Mouse (Mus musculus): Measurements from ENCODE around the gene Apbb1.

DNA sequence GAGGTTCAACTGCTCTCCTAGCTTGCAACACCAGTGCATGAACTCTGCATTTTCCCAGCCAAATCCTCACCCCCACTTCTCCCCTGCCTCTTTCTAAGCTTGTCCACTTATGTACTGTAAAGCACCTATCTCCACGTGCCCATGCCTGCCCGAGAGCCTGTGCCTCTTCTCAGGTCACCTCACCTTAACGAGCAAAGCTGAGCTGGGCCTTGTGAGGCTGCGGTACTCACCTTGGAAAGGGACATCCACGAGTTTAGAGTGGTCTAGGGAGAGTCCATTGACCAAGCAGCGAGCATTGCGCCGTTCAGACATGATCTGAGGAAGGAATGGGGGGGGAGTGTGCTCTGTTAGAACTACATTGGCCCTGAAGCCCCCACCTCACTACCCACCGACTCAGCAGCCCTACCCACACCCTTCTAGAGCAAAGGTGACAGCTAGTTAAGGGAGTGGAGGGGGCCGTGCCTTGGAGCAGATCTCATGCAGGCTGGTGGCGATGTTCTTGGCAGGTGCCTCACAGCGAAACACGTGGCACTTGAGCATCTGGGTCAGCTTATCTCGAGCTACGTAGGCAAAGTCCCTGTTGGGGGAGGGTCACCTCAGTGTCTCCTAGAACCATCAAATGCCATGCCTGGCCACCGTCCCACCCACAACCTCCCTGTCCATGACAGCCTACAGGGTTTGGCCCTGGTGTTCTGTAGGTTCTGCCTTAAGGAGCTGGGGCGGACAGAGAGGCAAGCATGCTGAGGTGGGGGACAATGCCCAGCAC lies 16.2 kb downstream of the Apbb1 start:
- TF ChIP-seq POLR2A (IDR thresholded peaks at IDR 0.05; ENCODE audit: low read depth, low read length) (no peak), CTCF (conservative IDR thresholded peaks at IDR 0.05; ENCODE audit: insufficient read depth, insufficient read length, low read depth, low read length) (no peak)
